Mouse (Mus musculus): ENCODE data around the gene Rhbdl3.

The Rhbdl3 gene

DNA sequence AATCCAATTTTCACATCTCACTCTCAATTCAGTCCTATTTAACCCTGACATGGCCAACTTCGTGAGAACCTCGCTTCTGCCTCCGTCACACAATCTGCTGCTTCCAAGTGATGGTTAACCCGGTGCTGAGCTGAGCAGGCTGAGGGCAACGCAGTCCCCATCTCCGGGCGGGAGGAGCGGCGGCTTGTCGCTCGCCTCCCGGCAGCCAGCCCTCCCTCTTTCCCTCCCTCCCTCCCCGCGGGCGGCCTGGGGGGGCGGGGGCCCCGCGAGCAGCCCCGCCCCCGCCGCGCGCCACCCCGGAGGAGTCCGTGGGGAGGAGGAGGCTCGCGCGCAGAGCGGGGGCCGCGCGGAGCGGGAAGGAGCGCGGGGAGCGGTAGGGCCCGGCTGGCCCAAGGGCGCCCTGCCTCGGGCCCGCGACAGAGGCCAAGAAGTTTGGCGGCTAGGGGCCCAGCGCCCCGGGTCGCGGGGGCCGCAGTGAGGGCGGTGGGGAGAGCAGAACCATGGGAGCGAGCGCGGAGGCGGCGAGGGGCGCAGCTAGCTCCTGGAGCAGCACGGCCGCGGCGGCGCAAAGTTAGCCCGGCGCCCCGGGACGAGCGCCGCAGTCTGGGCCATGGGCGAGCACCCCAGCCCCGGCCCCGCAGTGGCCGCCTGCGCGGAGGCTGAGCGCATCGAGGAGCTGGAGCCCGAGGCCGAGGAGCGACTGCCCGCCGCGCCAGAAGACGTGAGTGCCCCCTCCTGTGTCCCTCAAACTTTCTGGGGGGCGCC, at the start of gene Rhbdl3:
Gene Rhbdl3, plus strand, starts transcription at position 362 of the 765 bp plus-strand sequence.
- CTCF ChIA-PET, result interaction anchor here (0.6 to 0.7 kb wide), 2 partner anchors 14 to 249 kb away, joined by 3 read pairs; no protein-coding TSS in a partner anchor

DNA sequence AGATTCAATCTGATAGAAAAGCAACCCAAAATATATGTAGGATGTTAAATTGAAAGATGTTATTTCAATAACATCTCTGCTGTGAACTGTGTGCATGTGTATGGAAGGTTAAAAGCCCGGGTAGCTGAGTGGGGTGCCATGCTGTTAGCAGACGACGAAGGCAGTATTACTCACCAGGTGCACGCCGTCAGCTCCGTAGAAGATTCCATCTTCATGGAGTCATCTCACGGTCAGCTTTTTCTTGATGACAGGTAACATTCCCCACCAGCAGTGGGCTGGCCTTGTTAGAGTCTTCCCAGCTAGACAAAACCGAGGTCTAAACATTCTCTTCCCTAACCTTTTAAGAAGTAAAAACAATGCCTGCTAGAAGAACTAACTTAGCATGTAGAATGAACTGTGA, 36.6 kb upstream of the Rhbdl3 start:
- CTCF ChIA-PET, result interaction anchor here (0.7 kb wide), 1 partner anchor 13 kb away, joined by 5 read pairs; no protein-coding TSS in a partner anchor

DNA sequence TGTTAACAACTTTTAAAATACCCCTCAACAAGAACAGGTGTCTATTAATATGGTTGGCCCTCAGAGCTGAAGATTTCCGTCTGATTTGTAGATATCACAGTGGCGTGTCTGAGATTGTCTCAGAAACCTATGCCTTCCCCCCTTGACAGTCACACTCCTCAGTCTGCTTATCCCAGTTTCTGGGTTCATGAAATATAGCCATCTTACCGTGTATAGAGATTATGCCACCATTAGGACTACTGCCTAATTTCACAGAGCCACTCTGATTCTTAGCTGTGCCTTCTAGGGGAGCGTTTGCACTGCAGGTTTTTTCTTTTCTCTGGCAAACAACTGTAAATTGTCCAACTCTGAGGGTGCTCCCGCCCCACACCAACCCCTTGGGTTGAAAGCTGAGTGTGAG, 29.6 kb upstream of the Rhbdl3 start:
- CTCF ChIA-PET, result no interaction called here

DNA sequence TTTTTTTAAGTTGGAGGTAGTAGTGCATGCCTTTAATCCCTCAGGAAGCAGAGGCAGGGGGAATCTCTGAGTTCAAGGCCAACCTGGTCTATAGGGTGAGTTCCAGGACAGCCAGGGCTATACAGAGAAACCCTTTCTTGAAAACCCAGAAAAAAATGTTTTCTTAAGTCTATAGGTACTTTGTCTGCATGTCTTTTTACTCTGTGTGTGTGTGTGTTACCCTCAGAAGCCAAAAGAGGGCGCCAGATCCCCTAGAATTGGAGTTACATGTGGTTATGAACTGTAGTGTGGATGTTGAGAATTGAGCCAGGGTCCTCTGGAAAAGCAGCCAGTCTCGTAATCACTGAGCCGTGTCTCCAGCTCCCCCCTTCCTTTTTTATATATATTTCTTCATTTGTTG, 25.7 kb upstream of the Rhbdl3 start:
- CTCF ChIA-PET, result no interaction called here

DNA sequence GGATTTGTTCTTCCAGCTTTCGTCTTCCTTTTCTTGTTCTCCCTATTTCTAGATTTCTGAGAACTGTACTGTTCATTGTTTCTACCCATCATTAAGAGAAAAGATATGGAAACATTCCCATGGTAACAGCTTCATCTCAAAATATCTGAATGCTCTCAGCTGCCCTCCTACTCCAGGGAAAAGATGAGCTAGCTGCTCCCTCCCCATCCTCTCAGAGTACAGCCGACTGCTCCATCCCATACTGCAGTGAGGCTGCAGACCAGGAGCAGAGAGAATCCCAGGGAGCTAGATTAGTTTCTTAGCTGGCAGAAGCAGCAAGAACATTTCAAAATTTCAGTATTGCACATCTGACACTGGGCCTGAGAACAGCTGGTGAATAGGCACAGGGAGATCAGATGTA, 22.7 kb upstream of the Rhbdl3 start:
- CTCF ChIA-PET, result no interaction called here

DNA sequence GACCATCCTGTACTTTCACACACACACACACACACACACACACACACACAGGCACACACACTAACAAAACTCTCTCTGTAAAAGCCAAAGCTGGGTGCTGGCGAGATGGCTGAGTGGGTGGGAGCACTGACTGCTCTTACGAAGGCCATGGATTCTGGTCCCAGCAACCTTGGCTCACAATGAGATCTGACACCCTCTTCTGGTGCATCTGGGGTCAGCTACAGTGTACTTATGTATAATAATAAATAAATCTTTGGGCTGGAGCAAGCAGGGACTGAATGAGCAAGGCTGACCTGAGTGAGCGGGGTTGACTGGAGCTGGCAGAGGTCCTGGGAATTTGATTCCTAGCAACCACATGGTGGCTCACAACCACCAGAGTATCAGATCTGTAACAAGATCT, 16.9 kb upstream of the Rhbdl3 start:
- CTCF ChIA-PET, result no interaction called here

DNA sequence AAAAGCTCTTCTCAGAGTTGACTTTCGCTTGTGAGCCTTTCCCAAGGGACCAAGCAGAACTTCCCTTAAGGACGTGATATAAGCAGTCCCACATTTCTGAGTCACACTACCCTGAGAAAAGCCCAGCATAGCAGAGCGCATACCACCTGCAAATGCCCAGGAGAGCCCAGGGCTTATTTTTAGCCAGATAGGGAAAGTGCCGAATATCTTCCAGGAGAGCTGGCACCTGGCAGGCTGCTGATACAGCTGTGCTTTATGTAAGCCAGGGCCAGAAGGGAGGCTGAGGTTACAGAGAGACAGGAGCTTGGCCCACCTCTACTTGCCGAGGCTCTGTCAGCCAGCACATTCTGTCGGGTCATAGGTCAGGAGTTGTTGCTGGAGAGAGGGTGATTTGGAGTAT, 16.1 kb upstream of the Rhbdl3 start:
- CTCF ChIA-PET, result no interaction called here

DNA sequence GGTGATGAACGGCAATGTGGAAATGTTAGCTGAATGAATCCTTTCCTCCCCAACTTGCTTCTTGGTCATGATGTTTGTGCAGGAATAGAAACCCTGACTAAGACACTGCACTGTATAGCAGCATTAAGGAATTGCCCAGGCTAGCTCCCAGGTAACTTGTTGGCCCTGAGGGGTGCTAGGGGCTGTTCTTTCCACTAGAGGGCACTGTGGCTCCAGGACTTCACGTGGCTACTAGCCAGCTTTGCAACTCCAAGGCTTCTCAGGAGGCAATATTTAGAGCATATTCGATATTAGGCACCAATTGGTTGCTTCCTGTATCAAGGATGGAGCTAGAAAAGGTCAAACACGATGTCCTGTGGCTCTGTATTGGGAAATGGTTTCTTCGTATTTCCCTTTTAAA, 13.6 kb upstream of the Rhbdl3 start:
- CTCF ChIA-PET, result interaction anchor here (0.5 to 1.2 kb wide), 3 partner anchors 13 to 65 kb away, joined by 3 to 7 read pairs (median 3); no protein-coding TSS in a partner anchor

DNA sequence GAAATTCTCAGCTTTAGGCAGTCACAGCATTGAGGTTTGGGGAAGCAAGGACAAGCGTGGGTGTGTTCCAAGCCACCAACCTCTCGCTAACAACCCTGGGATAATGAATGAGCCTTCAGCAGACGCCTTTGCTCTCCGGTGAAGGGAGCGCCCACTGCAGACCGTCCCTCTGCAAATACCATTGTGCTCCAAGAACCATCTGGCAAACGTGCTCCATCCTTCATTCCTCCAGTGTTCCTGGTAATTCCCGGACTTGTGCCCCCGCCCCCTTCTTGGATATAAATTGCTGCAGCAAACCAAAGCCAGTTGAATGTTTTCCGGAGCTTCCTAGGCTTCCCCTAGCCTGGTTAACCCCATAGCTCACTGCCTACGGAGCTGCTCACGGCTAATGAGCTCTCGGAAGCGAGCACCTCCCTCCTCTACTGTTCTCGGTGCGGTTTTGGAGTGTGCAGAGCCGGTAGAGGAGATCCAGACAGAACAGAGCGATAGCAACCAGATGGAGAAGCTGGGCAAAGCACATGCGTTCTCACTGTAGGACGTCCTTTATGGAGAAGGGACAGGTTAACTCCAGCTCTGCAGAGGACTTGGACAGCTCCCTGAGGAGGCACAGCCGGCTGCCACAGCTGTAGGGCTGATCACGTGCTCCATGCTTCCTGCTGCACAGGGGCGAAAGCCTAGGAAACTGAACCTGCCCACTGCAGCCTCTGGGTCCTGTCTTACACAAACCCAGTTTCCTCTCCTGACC, 10.8 kb upstream of the Rhbdl3 start:
- CTCF ChIA-PET, result interaction anchor here (1.0 kb wide), 1 partner anchor 55 kb away, joined by 4 read pairs; no protein-coding TSS in a partner anchor

DNA sequence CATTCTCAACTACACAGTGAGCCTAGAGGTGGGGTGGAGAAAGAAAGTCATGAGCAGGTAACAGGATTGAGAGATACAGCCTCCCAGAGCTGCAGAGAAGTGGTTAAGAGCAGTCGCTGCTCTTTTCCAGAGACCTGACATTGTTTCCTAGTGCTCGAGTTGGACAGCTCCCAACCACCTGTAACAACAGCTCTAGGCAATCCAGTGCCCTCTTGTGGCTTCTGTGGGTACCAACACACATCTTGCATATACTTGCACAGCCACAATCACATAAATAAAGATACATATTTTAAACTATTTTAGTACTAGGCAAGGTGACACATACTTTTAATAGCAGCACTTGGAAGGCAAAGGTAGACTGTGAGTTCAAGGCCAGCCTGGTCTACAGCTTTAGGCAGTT, 9.7 kb upstream of the Rhbdl3 start:
- CTCF ChIA-PET, result no interaction called here

DNA sequence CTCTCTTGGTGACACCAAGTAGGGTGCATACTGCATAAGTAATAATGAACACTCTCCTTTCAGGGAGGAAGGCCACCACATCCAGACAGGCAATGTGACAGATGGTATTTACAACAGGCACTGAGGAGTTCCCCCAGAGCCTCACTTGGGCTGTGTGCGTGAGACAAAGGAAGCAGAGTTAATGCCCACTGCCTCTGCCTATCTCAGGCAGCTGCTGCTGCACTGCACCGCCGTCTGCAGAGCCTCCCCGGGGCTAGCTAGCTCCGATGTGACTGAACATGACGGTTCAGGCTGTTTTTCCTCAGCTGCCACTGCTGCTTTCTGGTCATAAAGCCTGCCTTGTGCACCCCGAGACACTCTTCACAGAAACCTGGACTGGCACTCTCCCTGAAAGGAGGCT, 8.2 kb upstream of the Rhbdl3 start:
- CTCF ChIA-PET, result no interaction called here

DNA sequence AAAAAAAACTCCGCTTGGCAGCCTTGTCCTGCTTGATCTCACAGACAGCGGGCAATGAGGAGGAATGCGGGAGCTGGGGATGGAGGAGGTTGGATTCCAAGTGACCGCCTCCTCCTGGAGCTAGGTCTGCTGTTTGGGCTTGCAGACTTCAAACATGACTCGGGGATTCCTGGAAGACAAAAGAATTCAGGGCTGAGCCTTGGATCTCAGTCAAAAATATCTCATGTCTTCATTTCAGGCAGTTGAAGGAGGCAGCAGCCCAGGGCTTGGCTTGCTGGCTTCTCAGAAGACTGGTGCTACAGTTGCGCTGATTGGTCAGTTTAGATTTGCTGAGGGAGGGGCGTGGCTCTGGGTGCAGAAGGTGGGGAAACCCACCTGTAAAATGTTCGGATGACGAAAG, 5.6 kb upstream of the Rhbdl3 start:
- CTCF ChIA-PET, result no interaction called here

DNA sequence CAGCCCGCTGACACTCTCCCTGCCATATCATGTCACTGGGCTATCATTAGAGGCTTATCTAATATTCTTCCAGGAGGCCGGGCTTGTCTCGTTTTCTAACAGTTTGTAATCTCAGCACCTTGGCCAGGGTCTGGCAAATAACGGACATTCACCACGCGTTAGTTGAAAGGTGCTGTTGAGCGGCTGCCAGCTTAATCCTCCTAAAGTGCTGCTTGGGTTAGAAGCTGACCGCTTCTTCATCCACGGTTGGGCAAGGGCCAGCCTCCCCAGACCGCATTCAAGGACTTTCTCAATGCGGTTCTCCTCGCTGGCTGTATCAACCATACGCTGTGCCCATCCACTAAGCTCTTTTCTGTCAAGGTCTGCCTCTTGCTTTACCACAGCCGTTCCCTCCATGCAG, 4.9 kb upstream of the Rhbdl3 start:
- CTCF ChIA-PET, result no interaction called here

DNA sequence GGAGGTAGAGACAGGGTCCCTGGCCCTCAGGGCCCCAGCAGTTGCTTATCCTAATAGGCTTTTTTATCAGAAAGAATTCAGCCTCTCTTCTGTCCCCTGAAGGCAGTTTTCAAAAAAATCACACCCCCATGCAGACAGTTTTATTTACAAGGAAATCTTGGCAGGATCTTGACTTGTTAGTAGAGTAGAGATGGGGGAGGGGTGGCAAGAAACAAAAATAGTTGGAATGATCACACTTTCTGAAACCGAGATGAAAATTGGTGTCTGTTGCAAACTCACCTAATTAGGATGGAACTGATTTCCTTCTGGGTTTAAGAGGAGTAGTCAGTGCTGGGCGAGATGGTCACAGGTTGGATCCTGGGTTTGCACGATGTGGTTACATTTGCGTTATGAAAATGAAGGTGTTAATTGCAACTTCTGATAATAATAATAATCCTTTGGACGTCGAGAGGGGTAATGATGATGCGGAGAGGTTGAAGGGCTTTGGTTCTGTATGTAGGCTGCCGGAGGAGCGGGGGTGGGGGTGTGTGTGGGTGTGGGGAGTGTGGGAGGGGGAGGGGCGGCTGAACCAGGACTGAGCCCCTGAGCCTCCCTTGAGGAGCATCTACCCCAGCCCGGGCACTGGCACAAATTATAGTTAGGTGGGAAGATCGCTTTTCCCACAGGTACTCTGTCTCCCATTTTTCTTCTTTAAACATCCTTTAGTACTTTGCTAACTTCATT, 1.0 kb upstream of the Rhbdl3 start:
- CTCF ChIA-PET, result interaction anchor here (0.6 kb wide), 1 partner anchor 13 kb away, joined by 3 read pairs; no protein-coding TSS in a partner anchor

DNA sequence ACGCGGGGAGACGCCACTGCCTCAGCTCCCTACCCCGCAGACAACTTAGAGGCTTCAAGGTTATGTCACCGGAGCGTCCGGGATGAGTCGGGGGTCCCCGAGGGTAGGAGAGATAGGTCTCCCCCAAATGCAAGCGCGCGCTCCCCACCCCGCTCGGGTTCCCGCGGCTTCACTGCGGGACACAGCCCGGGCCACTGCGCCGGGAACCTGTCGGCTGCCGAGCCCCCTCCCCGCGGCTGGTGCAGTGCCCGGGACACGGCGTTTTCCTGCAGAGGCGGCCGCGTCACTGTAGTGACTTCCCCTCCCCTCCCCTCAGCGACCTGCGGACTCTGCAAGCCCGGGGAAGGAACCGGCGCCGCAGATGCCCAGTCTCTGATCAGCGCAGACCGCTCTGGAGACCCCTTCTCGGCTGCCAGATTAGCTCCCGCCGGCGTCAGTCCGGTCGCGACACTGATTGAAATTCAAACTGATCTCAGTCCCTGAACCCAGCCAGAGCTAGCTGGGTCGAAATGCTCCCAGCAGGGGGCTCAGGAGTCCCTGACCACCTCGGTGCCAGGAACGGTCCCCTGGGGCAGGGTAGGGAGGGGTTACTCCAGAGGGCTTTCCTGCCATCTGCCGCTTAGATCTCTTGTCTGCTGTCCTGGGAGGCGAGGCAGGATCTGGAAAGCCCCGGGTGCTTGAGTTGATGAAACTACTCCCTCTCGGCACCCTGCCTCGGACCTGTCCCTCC, 769 bp downstream of the Rhbdl3 start:
- CTCF ChIA-PET, result no interaction called here

DNA sequence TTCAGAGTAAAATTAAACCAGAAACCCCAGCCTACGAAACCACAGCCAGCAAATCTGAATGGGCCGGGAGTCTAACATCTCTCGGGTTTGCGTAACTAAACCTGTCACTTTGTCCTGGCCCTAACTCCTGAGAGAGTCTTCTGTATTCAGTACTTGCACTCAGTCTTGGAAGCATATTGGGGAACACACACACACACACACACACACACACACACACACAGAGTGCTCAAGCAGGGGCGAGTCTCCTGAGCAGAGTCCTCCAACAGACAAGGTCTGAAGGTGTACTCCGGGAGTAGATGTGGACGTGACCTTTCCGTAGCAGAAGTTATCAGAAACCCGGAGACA, 1.3 kb downstream of the Rhbdl3 start:
- CTCF ChIA-PET, result no interaction called here

DNA sequence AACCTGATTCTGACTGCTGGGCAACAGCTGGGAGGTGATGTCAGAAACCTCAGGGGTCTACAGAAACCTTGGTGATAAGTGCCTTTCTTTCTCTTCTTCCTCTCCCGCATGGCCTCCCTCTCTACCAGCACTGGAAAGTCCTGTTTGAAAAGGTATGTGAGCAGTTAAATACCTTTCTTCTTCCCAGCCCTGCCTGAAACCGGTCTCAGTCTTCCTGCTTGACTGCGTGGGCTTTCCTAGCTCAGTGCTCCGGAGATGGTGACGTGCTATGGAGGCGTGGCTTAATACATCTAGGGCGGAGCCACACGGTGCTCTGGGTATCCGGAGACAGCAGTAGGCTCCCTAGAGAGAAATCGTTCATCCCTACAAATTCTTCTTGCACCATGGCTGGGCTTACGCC, 1.8 kb downstream of the Rhbdl3 start:
- CTCF ChIA-PET, result no interaction called here

DNA sequence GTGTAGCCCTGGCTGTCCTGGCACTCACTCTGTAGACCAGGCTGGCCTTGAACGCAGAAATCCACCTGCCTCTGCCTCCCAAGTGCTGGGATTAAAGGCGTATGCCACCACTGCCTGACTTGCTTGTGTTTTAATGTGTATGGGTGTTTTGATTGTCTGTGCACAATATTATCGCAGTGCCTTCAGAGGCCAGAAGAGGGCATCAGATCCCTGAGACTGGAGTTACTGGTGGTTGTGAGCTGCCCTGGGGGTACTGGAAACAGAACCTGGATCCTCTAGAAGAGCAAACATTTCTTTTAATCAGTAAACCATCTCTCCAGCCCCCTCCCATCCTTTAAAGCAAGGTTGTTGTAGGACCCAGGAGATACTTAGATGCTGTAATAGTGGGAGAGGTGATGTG, 3.0 kb downstream of the Rhbdl3 start:
- CTCF ChIA-PET, result interaction anchor here (0.6 to 0.7 kb wide), 2 partner anchors 74 to 177 kb away, joined by 3 to 8 read pairs; no protein-coding TSS in a partner anchor

DNA sequence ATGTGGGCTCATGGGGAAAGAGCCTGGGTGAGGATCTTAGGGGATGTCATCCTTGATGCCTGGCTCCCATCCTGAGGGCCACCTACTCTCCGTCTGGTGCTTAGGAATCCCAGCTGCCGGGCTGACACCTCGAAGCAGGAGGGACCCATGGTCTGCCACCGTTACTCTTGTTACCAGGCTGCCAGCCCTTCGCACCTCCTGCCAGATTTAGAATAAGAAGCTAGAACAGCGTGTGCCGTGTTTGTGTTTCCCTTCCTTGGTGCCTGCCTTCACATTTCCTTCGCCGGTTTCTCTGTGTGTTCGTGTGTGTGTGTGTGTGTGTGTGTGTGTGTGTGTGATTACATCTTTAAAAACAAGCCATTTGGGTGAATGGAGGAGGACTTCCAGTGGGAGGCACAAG, 4.1 kb downstream of the Rhbdl3 start:
- CTCF ChIA-PET, result no interaction called here

DNA sequence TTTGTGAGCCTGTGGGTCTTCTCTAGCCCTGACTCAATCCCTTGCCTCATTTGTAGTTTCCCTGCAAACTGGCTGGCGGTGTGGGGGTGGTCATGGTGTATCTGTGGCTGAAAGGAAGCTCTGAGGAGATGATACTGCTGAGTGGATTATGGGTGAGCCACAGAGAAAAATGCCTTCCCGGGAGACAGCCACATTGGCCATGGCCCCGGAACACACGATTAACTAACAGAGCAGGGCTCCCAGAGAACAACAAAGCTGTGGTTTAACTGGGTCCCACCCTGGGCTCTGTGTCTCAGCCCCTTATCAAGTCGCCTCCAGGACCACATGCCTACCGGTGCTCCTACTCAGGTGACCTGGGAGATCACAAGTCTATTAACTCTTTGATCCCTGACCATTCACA, 7.8 kb downstream of the Rhbdl3 start:
- CTCF ChIA-PET, result interaction anchor here (0.5 to 0.6 kb wide), 2 partner anchors 30 to 73 kb away, joined by 3 to 20 read pairs; no protein-coding TSS in a partner anchor

DNA sequence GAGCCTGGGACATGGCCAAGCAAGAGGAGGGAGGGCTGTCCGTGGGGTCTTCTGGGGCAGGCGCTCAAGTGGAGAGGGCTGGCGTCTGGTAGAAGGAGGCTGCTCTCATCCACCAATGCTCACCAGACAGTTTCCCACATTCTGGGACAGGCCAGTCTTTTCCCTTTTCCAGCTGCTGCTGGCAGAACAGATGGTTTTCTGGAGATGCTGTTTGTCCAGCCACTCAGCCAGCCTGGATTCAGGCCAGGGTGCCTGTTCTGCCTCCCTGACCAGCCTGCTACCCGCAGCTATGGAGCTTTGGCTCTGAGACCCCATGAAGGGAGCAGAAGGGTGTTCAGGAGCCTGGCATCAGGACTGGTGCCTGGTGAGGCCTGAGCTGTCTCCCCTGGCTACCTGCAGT, 10.6 kb downstream of the Rhbdl3 start:
- CTCF ChIA-PET, result no interaction called here

DNA sequence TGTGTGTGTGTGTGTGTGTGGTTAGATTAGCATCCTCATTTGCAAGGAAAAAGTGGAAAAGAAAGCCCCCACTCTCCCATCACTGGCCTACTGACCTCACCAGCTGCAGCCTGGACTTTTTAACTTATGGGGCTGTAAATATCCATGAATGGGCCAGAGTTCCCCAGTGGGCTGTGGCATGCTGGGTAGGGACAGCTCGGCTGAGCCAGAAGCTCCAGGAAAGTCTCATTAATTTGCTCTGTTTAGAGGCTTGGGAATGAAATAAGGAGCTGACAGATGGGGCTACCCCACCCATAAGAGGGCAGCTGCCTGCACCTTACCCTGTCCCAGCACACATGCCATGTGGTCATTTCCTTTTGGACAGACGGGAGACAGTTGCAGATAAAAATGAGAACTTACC, 11.3 kb downstream of the Rhbdl3 start:
- CTCF ChIA-PET, result no interaction called here

Data from spleen, embryonic (tissue).